Mouse (Mus musculus): Measurements from ENCODE around the gene Gm20388.
"Not testable (repeated sequence)": the region's sequence is repeated elsewhere in the genome, so short reads cannot be mapped to it uniquely, and the experiment has no call there.

Gene Gm20388

GRCm38 (mm10) chr8:123048402-123048801 is 3137.8 kb downstream of the Gm20388 start:
- DNase-seq (ENCODE audit: low read depth, low spot score): no peak

GRCm38 (mm10) chr8:123051458-123051857 is 3140.8 kb downstream of the Gm20388 start:
- DNase-seq (ENCODE audit: low read depth, low spot score): no peak

GRCm38 (mm10) chr8:123062721-123063120 is 3152.1 kb downstream of the Gm20388 start, which contains the start of gene Spg7:
Gene Spg7 (plus strand): TSS chr8:123062942.
- no peak for DNase-seq (ENCODE audit: low read depth, low spot score)

DNA sequence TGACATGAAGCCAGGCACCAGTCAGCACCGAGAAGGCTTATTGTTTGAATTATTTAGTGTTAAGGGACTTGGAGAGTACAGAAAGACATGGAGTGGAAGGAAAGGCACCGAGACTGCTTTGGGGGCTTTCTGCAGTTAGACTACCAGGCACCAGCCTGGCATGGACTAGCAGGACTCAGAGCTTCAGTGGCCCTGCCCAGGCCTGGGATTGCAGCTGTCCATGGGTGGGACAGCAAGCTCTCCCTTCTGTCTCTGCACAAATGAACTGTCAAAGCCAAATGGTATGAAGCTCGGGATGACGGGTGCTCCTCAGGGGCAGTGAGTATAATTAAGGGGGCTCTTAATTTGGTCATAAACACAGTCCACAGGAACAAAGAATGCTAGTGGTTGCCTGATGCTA is 3153.4 kb downstream of the Gm20388 start:
- DNase-seq (ENCODE audit: low read depth, low spot score): no peak

- peak; percentile 55 for DNase-seq (ENCODE audit: low read depth, low spot score)
Observed at GRCm38 (mm10) chr8:123064809-123065213, 3154.2 kb downstream of the Gm20388 start.

DNA sequence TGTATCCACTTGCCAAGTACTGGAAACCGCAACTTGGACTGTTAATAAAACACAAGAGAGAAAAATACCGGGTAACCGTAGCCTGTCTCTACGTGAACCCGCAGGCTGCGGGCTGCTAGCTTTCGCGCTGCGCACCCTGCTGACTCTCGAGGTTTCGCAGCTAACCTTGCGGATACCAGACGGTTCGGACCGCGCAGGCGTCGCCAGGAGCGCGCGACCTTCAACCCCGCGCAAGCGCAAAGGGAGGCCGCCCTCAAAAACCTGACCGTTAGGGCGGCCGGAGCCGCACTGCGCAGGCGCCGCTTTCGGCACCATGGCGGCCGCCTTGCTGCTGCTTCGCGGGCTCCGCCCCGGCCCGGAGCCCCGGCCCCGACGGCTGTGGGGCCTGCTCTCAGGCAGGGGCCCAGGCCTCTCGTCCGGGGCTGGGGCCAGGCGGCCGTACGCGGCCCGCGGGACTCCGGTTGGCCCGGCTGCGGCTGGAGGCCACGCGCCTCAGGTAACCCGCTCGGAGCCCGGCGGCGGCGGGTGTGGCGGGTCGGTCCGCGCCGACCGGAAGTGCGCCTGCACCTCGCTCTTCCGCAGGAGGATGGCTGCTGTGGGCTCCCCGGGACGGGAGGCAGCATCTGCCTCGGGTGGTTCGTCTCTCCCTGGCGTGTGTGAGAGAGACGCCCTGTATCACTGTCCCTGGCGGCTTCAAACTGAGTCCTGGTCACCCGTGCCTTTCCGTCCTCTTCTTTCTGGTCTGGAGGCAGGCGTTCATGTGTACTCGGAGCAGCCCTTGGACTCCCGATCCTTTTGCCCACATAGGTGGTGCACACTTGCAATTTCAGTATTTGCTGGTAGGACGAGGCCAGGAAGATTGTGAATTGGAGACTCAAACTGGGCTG is 3154.8 kb downstream of the Gm20388 start:
- DNase-seq (ENCODE audit: low read depth, low spot score): peak; percentile 98

DNA sequence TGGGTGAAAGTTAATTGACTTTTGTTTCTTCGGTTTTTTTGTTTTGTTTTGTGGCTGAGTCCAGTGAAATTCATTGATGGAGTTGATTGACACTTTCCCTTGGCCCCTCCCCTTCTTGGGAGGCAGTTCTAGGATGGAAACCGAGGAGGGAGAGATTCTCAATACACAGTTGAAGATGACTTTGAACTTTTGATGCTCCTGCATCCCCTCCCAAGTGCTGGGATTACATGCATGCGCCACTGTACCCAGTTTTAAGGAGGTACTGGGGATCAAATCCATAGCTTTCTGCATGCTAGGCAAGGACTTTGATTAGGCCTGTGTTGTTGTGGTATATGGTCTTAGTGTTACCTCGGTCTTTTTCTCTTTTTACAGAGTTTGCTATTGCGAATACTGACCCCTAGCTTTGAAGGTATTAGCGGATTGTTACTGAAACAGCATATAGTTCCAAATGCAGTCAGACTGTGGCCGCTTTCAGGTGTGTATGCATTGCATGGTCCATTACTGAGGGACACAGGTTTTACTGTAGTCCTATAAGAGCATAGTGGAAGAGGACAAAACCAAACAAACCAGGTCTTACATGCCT is 3155.6 kb downstream of the Gm20388 start:
- peak; percentile 66 for DNase-seq (ENCODE audit: low read depth, low spot score)

DNA sequence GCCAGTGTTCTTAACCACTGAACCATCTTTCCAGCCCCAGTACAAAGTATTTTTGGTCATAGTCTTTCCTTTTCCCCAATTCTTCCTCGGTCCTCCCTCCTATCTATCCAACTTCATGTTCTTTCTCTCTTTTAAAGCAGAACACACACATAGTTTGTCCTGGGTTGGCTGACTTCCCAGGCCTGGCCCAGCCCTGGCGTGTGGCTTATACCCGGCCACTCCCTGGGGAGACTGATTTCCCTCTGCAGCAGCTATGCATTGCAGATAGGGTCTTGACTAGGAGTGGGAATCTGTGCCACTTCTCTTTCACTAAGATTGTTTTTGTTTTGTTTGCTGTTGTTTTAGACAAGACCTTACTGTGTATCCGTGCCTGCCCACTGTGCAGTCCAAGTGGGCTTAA is 3160.5 kb downstream of the Gm20388 start:
- DNase-seq (ENCODE audit: low read depth, low spot score): no peak

DNA sequence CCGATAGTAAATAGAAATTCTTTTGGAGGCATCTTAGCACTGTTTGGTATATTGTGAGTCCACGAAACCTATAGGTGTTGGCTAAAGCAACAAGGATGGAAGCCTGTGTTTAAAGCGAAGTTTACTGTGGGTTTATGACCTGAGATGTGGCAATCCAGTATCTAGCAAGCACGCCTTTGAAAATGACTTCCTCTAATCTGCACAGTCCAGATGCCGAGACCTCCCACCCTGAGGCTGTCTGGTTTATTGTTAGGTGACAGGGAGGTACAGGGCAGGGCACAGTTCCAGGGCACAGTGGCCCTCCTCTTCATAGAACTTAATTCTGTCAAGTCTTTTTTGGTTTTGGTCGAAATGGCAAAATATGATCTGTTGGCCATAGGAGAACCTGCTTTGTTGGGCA is 3166.6 kb downstream of the Gm20388 start:
- DNase-seq (ENCODE audit: low read depth, low spot score): no peak

DNA sequence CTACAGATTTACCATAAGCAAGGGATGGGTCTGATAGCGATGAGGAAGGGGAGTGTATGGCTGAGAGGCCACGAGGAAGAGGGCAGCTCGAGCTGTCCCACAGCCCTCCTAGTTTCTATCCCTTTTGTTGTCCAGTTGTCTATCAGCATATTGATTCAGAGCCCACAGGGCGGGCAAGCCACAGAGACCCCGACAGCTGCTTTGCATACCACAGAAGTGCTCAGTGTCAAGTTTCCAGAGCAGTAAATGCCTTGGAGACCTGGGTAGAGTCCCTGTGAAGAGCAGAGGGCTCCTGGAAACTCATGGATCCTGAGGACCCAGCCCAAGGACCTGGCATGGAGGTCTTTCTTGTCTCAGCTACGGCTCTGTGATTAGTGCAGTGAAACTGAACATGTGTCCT is 3172.4 kb downstream of the Gm20388 start:
- no peak for DNase-seq (ENCODE audit: low read depth, low spot score)

GRCm38 (mm10) chr8:123083610-123084009 is 3173.0 kb downstream of the Gm20388 start:
- DNase-seq (ENCODE audit: low read depth, low spot score): no peak

DNA sequence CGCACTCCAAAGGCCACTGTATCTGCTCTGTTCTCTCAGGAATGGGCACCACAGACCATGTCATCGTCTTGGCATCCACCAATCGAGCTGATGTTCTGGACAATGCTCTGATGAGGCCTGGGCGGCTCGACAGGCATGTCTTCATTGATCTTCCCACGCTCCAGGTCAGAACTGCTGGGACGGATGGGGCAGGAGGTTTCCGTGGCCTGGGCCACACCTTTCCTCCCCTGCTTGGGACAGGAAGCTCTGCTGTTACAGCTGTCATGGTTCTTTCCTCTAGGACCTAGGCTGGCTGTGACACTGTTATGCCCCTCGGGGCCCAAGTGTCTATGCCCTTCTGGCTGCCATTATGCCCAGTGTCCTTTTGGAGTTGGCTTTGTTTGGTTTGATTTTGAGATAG is 3176.6 kb downstream of the Gm20388 start:
- no peak for DNase-seq (ENCODE audit: low read depth, low spot score)

DNA sequence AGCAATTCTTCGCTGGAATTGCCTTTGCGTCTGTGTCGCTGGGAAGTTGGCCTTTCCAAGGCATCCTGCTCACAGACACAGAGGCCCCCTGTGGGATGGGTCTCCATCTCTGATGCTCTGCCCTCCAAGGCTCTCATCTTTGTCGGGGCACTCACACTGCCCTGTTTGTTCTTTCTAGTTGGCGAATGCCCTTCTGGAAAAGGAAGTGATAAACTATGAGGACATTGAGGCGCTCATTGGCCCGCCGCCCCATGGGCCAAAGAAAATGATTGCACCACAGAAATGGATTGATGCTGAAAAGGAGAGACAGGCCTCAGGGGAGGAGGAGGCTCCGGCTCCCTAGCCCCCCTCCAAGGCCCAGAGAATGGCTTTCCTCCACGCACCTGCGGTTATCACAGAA is 3186.6 kb downstream of the Gm20388 start:
- DNase-seq (ENCODE audit: low read depth, low spot score): no peak

- DNase-seq (ENCODE audit: low read depth, low spot score): no peak
Observed at GRCm38 (mm10) chr8:123097786-123098584, 3187.3 kb downstream of the Gm20388 start.

DNA sequence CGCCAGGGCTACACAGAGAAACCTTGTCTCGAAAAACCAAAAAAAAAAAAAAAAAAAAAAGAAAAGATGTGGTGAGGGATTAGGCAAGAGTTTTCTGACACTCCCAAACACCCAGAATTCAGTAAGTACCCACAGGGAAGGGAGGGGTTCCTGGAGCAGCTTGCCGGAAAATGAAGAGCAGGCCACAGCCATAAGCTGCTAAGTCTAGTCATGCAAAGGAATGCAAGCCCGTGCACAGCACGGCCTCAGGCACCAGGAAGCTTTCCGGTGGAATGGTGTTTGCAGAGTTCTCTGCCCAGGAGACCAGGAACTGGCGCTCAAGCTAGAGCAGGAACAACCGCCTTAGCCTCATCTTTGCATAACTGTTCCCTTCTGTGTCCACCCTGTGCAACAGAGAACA is 3189.6 kb downstream of the Gm20388 start:
- peak; percentile 69 for DNase-seq (ENCODE audit: low read depth, low spot score)

DNA sequence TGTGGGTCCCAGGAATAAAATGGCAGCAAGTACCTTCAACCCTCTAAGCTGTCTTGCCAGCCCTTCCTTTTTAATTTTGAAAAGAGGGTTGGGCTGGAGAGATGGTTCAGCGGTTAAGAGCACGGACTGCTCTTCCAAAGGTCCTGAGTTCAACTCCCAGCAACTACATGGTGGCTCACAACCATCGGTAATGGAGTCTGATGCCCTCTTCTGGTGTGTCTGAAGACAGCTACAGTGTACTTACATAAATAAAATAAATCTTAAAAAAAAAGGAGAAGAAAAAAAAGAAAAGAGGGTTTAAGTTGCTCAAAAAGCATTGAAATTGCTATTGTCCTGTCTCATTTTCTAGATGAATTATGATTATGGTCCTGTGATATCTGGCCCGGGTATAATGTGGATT is 3190.6 kb downstream of the Gm20388 start:
- no peak for DNase-seq (ENCODE audit: low read depth, low spot score)

DNA sequence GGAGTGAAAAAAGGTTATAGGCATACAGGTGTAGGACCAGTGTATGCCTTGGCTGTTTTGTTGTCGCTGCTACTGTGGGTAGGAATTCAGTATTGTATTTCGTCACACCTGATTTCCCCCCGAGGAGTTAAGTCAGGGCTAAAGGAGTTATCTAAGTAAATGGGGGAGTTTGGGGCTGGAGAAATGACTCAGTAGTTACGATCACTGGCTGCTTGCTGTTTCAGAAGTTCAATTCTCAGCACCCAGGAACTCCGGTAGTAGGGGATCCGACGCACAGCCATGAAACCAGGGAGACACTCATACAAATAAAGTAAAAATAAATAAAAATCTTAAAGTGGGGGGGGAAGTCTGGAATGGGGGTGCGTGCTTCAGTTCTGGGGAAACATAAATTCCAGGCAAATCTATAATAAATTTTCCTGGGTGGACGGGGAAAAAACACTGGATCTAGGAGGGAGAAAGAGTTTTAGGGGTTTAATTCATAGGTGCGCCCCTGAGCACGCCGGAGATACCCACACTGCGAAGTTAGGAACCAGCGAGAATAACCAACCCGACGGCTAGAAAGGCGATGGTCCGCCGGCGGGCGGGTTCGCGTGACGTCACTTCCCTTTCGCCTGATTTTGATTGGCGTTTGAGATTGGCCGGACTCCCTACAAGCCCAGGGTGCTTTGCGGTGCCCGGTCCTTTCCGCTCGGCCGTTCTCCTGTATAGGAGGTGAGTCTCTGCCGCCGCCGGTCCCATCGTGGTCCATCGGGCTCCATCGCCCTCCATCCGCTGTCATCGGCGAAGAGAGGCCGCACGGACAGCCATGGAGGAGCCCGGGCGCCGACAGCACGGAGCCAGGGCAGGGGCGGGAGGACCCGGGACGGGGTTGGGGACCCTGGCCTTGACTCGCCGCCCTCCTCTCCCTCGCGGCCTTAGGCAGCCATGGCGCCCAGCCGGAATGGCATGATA is 3191.4 kb downstream of the Gm20388 start, which contains the start of gene Rpl13:
Gene Rpl13, plus strand, starts transcription at position 616 of the 951 bp plus-strand sequence.
- peak; percentile 97 for DNase-seq (ENCODE audit: low read depth, low spot score)

GRCm38 (mm10) chr8:123102855-123103254 is 3192.2 kb downstream of the Gm20388 start:
- not testable (repeated sequence) for DNase-seq (ENCODE audit: low read depth, low spot score)

DNA sequence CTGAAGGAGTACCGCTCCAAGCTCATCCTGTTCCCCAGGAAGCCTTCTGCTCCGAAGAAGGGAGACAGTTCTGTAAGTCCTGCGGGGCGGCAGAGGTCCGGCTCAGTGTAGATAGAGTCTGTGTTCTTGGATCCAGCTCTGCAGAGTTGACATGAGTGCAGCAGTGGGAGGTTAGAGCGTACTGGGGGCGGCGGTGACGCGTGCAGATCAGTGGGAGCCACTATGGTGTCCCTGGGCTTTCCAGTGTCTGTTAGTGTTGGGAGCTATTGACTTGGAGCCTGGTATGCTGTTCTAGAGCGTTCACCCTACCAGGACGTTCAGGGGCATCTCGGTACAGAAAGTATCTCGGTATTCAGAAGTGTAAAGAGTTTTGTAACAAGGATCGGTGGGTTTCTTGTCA is 3192.6 kb downstream of the Gm20388 start:
- DNase-seq (ENCODE audit: low read depth, low spot score): no peak

- DNase-seq (ENCODE audit: low read depth, low spot score): no peak
Observed at GRCm38 (mm10) chr8:123104046-123104767, 3193.6 kb downstream of the Gm20388 start.

Data from ES-CJ7 (cell line).